Mouse (Mus musculus): ENCODE measurements around the gene Sh2b1.

Gene Sh2b1

DNA sequence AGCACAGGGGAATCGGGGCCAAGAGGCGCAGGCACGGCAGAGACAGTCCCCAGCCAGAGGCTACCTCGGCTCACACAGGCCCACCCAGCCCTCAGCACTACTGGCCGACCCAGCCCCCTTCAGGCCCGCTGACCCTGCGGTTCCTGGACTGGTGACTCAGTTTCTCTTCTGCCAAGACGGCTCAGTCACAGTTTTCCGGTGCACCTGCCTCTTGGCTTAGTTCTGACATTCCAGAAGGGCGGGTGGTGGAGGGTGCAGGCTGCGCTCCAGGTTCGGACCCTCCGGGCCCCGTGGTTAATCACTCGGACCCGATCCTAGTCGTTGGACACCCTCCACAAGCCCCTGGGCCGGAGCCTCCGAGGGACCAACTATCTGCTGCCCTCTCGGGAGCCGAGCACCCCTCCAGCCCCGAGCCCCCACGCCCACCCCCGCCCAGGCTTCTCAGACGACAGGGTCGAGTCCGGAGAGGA, 703 bp downstream of the Sh2b1 start:
- DNase-seq (ENCODE audit: low spot score), result peak; percentile 9

DNA sequence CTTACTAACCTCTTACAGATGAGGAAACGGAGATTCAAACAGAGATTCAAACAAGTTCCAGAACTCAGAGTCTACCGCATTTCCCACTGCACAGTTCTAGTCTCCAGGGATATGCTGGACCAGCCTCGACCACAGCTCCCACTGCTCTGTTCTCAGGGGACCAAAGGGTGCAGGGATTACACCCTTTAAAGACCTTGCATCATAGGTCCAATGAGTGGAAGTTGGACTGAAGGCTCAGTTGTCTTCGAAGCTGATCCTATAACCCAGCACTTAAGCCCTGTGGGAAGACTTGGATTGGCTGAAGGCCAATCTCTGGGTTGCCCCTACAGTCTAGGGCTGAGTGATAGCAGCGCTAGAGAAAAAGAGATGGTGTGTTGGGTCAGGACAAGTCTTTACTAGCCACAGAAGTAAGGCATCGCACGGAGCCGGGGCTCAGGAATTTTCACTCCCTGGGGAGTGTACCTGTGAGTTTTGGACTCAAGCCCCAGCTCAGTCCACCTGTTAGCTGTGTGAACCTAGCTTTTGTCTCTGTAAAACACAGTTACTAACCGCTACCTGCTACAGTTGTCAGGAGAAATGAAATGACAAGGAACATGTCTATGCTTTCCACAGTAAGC, 1.6 kb downstream of the Sh2b1 start:
- no peak for DNase-seq (ENCODE audit: low spot score)

DNA sequence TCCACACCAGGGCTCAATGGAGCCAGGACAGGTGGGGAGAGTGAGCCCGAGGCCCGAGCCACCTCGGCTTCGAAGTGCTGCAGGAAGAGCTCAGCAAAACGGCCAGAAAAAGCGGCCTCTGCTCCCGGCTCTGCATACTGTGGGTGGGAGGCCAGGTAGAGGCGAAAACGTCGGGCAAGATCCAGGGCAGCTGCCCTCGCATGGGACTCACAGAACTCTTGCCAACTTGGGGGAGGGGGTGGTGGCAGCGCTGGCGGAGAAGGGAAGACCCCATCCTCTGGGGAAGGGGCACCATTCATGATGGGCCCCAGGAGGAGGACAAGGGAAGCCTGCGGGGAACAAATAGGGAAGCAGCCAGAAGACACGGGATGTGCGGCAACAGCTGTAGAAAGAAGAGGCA, 2.5 kb downstream of the Sh2b1 start:
- DNase-seq (ENCODE audit: low spot score), result no peak

DNA sequence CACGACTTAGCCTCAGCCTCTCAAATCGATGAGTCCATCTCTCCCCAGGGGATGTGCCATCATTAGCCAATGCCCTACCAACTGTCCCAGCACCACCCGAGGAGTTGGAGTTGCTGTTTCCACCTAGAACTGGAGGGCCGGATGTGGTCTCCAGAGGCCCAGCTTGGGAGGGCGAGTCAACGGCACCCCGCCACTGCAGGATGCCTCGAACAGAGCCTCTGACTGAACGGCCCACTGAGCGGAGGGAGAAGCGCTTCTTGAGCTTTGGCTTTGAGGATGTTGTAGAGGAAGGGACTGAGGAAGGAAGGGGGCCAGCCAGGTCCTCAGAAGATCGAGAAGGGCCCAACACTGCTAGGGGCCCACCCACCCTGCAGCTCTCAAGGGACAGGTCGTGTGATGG, 2.9 kb downstream of the Sh2b1 start:
- no peak for DNase-seq (ENCODE audit: low spot score)

DNA sequence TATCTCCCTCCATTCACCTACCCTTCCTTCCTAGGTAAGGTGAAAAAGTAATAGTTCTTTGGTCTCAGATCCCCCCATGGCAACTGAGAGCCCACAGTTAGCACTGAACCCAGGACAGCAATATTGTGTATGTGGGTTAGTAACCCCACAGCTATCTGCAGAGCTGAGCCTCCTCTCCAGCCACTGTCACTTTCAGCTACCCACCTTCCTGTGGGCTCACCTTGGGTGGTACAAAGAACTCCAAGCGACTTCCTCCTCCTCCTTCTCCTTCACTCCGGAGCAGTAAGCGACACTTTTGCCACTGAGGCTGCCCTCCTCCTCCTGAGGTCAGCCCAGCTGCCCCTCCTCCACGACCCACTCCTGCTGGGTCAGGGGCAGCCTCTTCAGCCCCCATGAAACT, 3.4 kb downstream of the Sh2b1 start:
- DNase-seq (ENCODE audit: low spot score), result no peak

DNA sequence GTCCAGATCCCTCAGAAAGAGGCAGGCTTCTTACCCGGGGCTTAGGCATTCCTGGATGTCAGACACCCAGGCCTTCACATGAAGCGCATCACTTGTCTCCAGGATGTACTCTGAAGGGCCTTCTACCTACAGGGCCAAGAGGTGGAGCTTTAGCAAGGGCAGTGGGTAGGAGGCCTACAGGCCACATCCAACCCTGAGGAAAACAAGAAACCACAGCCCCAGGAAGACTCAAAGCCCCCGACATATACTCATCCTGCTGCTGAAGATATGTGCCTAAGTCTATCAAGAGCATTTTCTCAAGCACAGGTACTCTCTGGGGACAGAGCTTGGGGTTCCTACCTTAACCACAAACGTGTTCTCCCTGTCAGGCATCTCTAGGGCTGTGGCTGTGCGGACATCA, 3.9 kb downstream of the Sh2b1 start:
- DNase-seq (ENCODE audit: low spot score), result no peak

DNA sequence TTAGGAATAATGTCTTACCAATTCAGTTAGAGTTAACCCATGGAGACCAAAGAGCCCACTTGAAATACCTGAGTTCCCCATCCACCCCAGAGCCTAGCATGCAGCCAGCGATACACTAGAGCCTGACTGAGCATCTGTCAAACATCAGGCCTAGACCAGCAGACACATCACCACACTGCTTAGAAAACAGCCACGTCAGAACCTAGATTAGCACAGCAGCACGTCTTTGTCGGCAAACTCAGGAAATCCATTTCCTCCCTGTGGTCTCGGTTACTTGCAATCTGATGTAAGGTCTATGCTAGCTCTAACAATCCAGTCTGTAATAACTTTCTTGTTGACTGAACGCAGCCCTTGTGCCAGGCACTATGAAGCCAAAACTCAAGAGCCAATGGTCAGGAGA, 5.1 kb downstream of the Sh2b1 start:
- DNase-seq (ENCODE audit: low spot score), result no peak

DNA sequence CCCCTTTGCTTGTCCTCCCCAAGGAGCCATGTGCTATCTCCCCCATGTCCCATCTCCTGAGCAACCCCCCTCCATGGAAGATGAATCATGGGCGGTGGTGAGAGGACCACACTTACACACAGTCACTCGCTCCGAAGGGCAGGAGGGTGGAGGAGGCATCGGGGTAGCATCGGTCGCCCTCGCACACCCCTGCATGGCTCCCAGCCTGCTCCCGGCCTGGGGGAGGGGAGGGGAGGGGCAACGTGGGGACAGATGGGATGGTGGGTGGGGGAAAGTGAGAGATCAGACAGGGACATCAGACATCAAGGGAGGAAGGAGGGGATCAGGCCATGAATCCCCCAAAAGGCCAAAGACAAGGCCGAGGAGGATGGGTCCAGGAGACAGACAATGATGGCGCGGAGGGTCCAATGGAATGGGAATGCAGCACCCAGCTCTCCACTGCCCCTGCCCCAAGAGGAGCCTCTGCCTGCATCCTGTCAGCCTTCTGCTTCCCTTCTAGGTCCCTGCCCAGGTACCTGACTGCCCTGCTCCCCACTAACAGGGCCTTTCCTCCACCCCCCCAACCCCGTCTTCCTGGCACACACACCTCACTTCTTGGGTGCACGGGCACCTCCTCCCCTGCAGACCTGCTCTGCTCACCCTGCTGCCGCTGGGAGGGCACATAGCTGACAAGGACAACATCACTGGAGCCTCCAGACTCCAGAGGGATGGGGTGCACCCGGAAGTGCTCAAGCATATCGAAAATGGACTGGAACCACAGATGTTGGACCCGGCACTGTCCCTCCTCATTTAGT, 7.2 kb downstream of the Sh2b1 start:
- DNase-seq (ENCODE audit: low spot score), result no peak

DNA sequence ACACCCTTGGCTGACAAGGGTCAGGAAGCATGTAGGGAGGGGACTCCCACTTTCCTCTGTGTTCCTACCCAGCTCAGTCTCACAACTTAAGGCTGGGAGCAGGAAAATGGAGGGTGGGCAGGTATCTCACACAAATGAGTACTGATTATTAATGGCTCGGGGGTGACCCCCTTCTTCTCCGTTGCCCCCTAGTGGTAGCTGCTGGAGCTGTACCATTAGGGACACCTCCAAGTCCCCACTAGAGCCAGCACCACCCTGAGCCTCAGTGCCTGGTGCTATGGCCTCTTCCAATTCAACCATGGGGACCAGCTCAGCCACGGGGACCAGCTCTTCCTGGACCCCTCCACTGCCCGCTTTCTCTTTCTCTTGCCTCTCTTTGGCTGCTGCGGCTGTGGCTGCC, 8.0 kb downstream of the Sh2b1 start:
- peak; percentile 51 for DNase-seq (ENCODE audit: low spot score)

DNA sequence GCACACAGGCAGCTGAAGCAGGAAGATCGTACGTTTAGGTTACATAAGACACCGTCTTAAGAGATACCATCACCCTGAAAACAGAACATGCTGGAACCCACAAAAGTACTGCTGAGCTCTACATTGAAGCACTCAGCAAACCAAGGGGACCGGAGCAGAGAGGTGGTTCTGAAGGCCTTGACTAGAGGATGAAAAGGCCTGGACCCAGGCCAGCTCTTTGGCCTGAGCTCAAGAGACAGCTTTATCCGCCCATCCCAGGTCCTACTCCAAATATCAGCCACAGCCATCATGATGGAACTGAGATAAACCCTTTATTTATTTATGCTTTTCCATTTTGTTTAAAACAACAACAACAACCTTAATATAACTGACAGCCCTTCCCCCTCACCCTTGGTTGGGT, 8.5 kb downstream of the Sh2b1 start:
- no peak for DNase-seq (ENCODE audit: low spot score)

DNA sequence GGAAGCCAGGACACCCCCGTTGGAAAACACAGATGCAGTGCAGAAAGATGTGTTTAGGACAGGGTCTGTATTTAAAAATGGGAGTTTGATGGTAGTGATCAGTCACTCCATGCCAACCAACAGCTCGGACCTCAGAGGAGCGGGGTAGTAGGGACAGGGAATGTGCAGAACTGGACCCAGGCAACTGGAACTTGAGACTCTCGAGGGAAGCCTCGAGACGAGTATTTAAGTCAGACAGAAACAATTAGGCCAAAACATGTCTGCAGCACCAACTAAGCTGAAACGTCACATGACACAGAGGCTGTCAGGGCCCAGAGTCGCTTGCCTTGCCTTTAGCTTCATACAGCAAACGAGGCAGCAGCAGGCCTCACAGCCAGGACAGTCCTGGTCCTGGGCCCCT, 9.1 kb downstream of the Sh2b1 start:
- no peak for DNase-seq (ENCODE audit: low spot score)

DNA sequence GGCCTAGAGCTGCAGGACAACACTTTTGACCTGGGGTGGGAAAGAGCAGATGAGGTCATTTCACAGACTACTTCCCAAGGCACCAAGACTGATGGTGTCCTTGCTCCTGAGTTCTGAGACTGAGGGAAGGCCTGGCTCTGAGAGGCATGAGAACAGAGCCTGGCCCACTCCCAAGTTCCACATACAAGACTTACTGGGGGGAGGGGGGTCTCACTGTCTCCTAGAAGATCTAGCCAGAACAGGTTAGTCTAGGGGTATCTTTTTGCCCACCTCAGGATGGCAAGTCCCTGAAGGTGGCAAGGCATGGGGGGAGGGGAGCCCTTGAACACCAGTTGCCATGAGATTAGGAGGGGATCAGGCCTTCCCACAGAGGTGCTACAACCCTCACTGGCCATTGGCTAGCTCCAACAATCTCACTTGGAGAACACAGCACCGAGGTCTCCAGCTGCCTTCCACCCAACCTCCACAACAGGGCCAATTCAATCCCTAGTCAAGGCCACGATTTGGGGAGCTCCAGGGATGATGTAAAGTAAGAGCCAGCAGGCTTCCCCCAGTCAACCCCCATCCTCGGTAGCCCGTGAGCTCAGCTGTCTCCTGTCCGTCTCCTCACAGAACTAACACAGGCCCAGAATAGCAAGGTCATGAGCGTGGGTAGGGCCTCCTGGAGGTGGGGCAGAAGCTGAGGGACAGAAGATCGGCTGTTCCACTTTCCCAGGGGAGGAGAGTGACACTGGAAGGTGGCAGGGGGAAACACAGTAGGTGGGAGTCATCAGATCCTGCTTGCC, 9.8 kb downstream of the Sh2b1 start:
- DNase-seq (ENCODE audit: low spot score), result no peak

DNA sequence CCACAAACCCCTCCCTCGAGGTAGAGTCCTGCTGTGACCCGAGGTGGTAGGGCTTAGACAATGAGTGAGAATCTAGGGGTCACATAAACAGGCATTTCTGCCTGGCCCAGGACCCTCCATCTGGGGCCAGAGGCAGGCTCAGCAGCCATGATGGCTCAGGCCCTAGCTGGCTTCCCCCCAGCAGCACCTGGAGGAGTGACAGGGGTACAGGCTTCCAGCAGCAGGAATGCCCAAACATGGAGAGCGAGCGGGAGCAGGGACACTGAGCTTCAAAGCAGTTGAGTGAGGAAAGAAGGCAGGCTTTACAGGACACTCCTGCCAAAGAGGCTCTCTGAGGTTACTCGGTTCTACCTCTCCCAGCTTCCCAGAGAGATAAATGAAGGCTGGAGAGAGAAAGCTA, 10.4 kb downstream of the Sh2b1 start:
- no peak for DNase-seq (ENCODE audit: low spot score)

DNA sequence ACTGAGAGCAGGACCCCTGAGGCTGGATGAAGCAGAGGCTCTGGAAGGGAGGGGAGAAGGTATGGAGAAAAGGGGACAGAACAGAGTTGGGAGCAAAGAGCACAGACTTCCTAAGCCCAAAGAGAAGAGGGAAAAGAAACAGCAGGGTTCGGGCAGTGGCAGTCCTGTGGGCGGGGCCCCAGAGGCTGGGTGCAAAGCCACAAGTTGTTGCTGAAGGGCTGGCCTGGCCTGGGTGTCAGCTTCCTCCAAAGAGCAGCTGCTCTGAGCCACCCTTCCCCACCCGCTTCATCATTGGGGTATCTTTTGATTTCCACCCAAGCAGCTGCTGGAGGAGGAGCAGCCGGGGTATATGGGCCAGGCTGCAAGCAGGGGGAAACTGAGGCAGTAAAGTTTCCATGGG, 11.1 kb downstream of the Sh2b1 start:
- DNase-seq (ENCODE audit: low spot score), result no peak

DNA sequence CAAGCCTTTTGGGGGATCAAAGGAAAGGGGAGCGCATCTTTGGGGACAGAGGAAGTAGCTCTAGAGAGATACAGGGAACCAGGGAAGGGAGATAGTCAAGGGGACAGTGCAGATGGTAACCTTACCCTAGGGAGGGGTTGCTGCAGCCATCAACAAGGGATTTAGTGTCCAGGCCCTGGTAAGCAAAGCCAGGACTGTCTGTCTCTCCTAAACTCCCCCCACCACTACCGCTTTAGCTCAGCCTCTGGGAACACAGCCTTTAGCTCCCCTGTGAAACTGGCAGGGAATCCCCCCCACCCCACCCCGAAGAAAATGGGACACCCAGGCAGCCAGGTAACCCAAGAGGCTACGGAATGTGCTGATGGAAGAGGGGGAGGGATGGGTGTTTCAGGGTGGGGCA, 11.7 kb downstream of the Sh2b1 start:
- DNase-seq (ENCODE audit: low spot score), result no peak

DNA sequence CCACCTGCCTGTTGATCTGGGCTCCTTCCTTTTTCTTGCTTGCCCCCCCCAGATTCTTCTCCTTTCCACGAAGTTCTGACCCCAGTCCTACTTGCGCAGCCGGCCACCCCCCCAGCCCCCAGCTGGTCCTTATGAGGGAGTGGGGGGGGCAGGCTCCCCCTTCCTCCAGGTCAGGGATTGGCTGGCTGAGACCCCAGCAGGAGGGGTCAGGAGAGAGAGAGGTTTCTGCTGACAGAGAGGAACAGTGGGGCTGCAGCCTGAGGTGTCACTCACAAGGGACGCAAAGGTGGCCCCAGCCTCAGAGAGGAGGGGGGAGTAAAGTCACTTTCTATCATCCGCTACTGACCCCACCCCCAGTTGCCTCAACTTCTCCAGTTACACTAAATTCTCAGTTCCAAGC, 12.2 kb downstream of the Sh2b1 start, which contains the start of gene Atp2a1:
Gene Atp2a1 (minus strand): TSS at position 105 of the 400 bp plus-strand sequence.
- DNase-seq (ENCODE audit: low spot score), result no peak

DNA sequence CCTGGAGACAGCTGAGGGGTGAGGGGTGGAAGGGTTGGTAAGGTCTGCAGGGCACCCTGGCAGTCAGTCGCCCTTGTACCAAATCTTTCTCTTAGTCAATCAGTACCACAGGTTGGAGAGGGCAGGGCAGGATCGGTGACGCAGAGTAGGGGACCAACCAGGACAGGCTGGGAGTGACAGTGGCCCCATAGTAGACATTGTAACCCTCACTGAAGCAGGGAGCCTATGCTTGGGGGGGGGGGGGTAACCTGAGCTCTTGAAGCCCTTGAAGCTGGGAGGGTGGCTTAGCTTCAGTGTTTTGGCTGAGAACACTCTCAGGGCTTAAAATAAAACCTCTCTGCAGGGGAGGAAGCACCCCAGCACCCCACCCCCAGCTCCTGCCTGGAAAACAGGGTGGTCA, 13.6 kb downstream of the Sh2b1 start:
- DNase-seq (ENCODE audit: low spot score), result no peak

DNA sequence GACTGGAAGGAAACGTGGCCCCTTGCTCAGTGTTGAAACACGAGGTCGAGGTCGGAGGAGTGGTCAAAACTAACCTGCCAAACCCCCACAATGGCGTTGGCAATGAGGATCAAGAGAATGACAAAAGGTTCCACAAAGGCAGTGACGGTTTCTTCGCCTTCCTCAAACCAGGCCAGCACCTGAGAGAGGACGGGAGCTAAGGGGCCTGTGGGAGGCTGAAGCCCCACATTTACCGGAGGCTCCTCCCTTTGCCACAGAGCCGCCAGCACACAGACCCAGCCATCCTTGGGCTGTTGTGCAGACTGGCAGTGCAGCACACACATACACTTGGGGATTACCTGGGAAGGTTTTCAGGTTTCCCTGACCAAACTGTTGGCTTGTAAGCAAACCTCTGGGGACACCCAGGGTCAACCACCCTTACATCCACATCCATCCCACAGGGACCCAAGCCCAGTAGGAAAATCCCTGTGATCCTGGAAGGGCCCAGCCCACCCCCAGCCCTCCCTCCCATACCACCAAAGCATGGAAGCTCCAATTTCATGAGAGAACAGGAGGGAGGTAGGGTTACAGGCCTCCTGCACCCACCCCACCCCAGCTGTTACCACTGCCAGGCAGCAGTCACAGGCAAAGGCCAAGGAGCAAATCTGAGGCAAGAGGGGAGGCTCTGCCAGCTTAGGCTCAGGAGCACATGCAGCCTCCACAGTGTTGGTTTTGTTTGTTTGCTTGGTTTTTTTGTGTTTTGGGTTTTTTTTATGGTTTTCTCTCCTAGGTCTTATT, 14.4 kb downstream of the Sh2b1 start:
- no peak for DNase-seq (ENCODE audit: low spot score)

DNA sequence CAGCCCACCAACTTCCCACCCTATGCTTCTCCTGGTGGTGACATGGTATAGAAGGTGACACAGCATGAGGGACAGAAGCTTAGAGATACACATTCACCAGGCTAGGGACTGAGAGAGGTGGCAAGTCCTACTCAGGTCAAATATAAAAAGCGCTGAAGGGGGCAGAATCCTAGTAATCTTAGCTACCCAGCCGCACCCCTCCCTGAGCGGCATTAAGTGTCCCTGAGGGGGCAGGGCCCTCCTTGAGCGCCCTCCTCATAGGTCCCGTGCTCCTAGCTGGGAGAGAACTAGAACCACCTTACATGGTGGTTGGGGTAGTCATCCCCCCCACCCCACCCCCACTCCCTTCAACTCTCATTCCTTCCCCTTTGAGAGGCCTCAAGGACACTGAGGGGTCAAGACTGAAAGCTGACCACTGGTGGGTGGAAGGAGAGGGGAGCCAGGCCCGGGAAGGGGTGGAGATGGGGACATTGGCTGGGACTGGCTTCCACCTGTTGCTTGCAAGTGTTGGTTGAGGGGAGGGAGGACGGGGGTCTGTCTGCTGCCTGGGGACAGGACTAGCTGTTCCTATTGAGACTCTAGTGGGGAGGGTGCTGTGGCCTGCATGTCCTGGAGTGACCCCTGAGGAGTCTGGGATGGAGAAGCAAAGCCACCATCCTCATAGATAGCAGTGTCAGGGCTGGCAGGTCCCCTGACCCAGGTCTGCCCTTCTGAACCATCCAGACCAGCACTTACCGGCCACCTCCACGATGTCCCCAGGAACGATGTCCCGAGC, 16.2 kb downstream of the Sh2b1 start:
- no peak for DNase-seq (ENCODE audit: low spot score)

DNA sequence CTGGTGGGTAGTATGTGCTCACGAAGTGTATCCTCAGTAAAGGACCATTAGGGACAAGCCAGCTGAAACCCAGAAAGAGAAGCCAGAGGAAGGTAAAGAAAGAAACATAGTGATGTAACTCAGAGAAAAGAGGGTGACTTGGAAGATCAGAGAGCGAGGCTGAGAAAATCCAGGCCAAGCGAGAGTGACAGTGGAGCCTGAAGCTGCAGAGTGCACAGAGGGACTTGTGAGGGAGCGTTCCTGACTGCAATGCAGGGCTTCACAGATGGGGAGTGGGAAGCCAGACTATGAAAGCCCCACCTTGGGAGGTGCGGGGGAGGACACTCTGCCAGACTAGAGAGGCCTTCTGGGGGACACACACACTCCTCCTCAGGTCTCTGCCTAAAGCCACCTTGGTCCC, 17.0 kb downstream of the Sh2b1 start:
- DNase-seq (ENCODE audit: low spot score), result no peak

All from embryo, embryonic 10 days (tissue).